Mouse (Mus musculus): ENCODE results near the gene Ank2. TPM values are rescaled to one million over a fixed set of nuclear protein-coding genes. Genes with fewer than 3 reads are reported as not detected.

The Ank2 gene
- total and polyA plus RNA-seq, 3 experiments = 96.1 to 290 (median 269) TPM

DNA sequence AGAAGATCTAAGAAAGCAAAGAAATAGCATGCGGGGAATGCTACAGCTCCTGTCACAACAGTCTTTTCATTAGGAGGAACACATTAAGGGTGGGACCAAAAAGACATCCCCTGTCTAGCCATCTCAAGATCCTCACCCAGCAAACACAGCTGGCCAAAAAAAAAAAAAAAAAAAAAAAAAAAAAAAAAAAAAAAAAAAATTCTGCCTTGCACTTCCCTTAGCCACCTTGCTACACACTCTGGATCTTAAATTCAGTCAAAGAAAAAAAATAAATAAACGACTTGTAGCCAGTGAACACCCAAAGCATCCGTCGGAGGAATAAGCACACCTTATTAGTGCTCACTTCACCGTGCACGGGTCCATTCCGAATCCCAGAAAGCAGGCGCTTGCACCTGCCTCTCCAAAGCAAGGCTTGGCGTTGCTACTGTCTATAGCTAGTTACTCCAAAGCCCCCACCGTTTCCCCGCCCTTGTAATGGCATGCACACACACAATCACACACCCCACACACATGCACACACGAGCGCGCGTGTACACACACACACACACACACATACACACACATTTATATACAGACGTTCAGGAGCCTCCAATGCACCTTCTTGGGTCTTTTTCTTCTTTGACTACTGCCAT, 273.9 kb downstream of the Ank2 start:
- Histone ChIP-seq H3K27ac (no peak overlapping the region), H3K79me2 (replicated peaks; ENCODE audit: control insufficient read depth, insufficient read depth, low read length) (no peaks in the 10 kb centered on the region), H3K27me3 (ENCODE audit: control insufficient read depth, insufficient read depth, low read length) (no peaks in the 10 kb centered on the region), H3K36me3 (ENCODE audit: control insufficient read depth, insufficient read depth, low read length) (no peaks in the 10 kb centered on the region), H3K4me1 (ENCODE audit: control insufficient read depth, insufficient read depth, low read length) (no peaks in the 10 kb centered on the region), H3K4me3 (no peak overlapping the region), H3K9ac (ENCODE audit: low read depth, low read length) (no peak overlapping the region)
- WGBS = 38% methylated on average over 16 of the region's 16 CpGs
- TF ChIP-seq EP300 (IDR thresholded peaks at IDR 0.05; ENCODE audit: insufficient read depth, low read depth, low read length) = no peak
- TF ChIP-seq POLR2A (IDR thresholded peaks at IDR 0.05; ENCODE audit: insufficient read depth, low read depth, low read length) = no peak
- no peak for TF ChIP-seq CTCF (IDR thresholded peaks at IDR 0.05)
- DNase-seq = no peak
- intact Hi-C loops (cut with DNase I) = no loop called here

DNA sequence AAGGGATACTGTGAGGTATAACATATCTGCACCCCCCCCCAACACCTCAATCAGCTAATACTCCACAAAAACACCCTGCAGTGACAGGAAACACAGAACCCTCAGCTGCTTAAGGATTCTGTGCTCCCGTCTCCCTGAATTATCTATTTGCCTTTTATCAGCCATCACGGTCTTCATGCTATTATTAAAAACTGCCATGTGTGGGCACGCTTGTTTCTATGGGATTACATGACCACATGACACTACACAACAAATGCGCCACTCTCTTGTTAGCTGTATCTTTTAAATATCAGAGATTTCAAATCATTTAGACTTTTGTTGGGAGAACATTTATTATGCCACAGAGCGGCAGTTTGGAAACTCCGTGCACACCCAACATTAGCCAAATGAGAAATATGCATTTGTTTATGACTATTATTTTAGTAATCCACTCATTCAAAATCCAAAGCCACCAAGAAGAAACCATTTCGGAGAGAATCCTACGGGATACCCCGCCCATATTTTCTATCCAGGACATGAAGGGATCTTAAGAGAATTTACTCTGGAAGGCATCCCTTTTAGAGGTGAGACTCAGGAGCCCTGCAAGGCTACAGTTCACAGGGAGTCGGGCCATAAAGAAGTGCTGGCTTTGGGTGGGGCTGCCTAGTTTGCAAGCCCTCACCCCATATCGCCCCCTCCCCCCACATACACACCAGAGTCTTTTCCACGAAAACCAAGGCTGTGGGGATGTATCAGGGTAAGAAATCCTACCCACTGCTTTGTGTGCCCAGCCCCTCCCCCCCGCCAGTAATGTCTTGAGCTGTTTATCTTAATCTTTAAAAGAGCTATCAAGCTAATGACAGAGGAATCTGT, 274.6 kb downstream of the Ank2 start:
- Histone ChIP-seq H3K4me1 (ENCODE audit: control insufficient read depth, insufficient read depth, low read length) (no peaks in the 10 kb centered on the region), H3K27me3 (ENCODE audit: control insufficient read depth, insufficient read depth, low read length) (no peaks in the 10 kb centered on the region), H3K9ac (ENCODE audit: low read depth, low read length) (no peak overlapping the region), H3K79me2 (replicated peaks; ENCODE audit: control insufficient read depth, insufficient read depth, low read length) (no peaks in the 10 kb centered on the region), H3K4me3 (no peak overlapping the region), H3K36me3 (ENCODE audit: control insufficient read depth, insufficient read depth, low read length) (no peaks in the 10 kb centered on the region), H3K27ac (no peak overlapping the region)
- no peak for TF ChIP-seq EP300 (IDR thresholded peaks at IDR 0.05; ENCODE audit: insufficient read depth, low read depth, low read length)
- TF ChIP-seq POLR2A (IDR thresholded peaks at IDR 0.05; ENCODE audit: insufficient read depth, low read depth, low read length) = no peak
- TF ChIP-seq CTCF (IDR thresholded peaks at IDR 0.05) = no peak
- intact Hi-C loops (cut with DNase I) = no loop called here
- 82% methylated on average over 13 of the region's 13 CpGs for WGBS
- DNase-seq = no peak

DNA sequence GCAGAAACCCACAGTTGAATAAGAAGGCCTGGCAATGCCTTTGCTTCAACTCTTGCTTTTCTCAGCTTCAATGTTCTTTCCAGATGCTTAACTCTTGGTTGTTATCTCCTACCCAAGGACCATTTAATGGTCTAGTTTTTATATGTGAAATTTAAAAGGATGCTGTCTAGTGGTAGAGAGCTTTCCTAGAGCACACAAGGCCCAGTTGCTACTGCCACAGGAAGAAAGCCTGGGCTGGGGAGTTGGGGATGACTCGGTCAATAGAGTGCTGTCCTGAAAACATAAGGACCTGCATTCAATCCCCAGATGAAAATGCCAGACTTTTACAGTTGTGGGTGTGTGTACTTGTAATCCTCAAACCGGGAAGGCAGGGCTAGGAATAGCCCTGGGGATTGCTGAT, 277.1 kb downstream of the Ank2 start:
- no peaks in the 10 kb centered on the region for H3K36me3 ChIP-seq (ENCODE audit: control insufficient read depth, insufficient read depth, low read length)
- H3K79me2 ChIP-seq (replicated peaks; ENCODE audit: control insufficient read depth, insufficient read depth, low read length) = no peaks in the 10 kb centered on the region
- no peak overlapping the region for H3K27ac ChIP-seq
- no peak overlapping the region for H3K4me3 ChIP-seq
- 69% methylated on average over 2 of the region's 2 CpGs for whole genome bisulfite sequencing
- no peak for TF ChIP-seq POLR2A (IDR thresholded peaks at IDR 0.05; ENCODE audit: insufficient read depth, low read depth, low read length)
- no peak for TF ChIP-seq CTCF (IDR thresholded peaks at IDR 0.05)
- TF ChIP-seq EP300 (IDR thresholded peaks at IDR 0.05; ENCODE audit: insufficient read depth, low read depth, low read length) = no peak
- no peaks in the 10 kb centered on the region for H3K27me3 ChIP-seq (ENCODE audit: control insufficient read depth, insufficient read depth, low read length)
- intact Hi-C loops (cut with DNase I) = no loop called here
- H3K9ac ChIP-seq (ENCODE audit: low read depth, low read length) = no peak overlapping the region
- H3K4me1 ChIP-seq (ENCODE audit: control insufficient read depth, insufficient read depth, low read length) = no peaks in the 10 kb centered on the region
- no peak for DNase-seq

DNA sequence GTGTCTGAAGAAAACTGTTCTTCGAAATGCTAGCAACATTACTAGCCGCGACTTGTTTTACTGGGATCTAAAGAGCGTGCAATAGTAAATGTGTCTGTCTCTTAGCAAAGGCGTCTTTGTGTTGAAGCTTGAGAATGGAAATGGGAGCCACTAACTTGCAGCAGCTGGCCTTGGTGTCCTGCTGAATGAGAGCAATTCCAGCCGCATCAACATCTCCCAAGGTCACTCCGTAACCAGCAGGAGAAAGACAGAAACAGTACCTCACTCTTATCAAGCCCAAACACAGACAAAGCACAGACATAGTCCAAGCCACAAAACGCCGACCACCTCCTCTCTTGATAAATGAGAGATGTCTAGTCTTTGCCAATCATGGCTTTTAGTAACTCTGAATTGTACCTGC, 278.3 kb downstream of the Ank2 start:
- H3K27ac ChIP-seq = no peak overlapping the region
- DNase-seq = no peak
- TF ChIP-seq CTCF (IDR thresholded peaks at IDR 0.05) (no peak), POLR2A (IDR thresholded peaks at IDR 0.05; ENCODE audit: insufficient read depth, low read depth, low read length) (no peak), EP300 (IDR thresholded peaks at IDR 0.05; ENCODE audit: insufficient read depth, low read depth, low read length) (no peak)
- 81% methylated on average over 9 of the region's 9 CpGs for WGBS
- intact Hi-C loops (cut with DNase I) = no loop called here
- H3K27me3 ChIP-seq (ENCODE audit: control insufficient read depth, insufficient read depth, low read length) = no peaks in the 10 kb centered on the region
- H3K79me2 ChIP-seq (replicated peaks; ENCODE audit: control insufficient read depth, insufficient read depth, low read length) = no peaks in the 10 kb centered on the region
- no peak overlapping the region for H3K9ac ChIP-seq (ENCODE audit: low read depth, low read length)
- no peaks in the 10 kb centered on the region for H3K36me3 ChIP-seq (ENCODE audit: control insufficient read depth, insufficient read depth, low read length)
- no peak overlapping the region for H3K4me3 ChIP-seq
- H3K4me1 ChIP-seq (ENCODE audit: control insufficient read depth, insufficient read depth, low read length) = no peaks in the 10 kb centered on the region

DNA sequence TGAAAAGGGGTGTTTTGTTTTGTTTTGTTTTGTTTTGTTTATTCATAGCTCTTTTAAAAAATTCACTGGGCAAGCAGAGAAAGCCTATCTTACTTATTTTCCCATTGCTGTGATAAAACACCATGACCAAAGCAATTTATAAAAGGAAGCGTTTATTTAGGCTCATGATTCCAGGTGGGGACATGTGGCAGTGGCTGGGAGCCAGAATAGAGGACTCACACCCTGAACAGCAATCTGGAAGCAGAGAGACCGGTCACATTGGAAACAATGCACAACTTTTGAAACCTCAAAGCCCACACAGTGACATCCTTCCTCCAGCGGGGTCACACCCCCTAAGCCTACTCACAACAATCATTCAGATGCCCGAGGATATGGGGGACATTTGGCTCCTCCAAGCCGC, 285.6 kb downstream of the Ank2 start:
- H3K4me3 ChIP-seq = no peak overlapping the region
- no peak overlapping the region for H3K9ac ChIP-seq (ENCODE audit: low read depth, low read length)
- 56% methylated on average over 5 of the region's 5 CpGs for WGBS
- no peaks in the 10 kb centered on the region for H3K4me1 ChIP-seq (ENCODE audit: control insufficient read depth, insufficient read depth, low read length)
- no peaks in the 10 kb centered on the region; the same call in 1 of the 2 replicates for H3K79me2 ChIP-seq (replicated peaks; ENCODE audit: control insufficient read depth, insufficient read depth, low read length)
- TF ChIP-seq POLR2A (IDR thresholded peaks at IDR 0.05; ENCODE audit: insufficient read depth, low read depth, low read length) = no peak
- no peak for TF ChIP-seq CTCF (IDR thresholded peaks at IDR 0.05)
- TF ChIP-seq EP300 (IDR thresholded peaks at IDR 0.05; ENCODE audit: insufficient read depth, low read depth, low read length) = no peak
- no peaks in the 10 kb centered on the region for H3K27me3 ChIP-seq (ENCODE audit: control insufficient read depth, insufficient read depth, low read length)
- no peak overlapping the region for H3K27ac ChIP-seq
- intact Hi-C loops (cut with DNase I) = no loop called here
- no peaks in the 10 kb centered on the region for H3K36me3 ChIP-seq (ENCODE audit: control insufficient read depth, insufficient read depth, low read length)
- no peak for DNase-seq

DNA sequence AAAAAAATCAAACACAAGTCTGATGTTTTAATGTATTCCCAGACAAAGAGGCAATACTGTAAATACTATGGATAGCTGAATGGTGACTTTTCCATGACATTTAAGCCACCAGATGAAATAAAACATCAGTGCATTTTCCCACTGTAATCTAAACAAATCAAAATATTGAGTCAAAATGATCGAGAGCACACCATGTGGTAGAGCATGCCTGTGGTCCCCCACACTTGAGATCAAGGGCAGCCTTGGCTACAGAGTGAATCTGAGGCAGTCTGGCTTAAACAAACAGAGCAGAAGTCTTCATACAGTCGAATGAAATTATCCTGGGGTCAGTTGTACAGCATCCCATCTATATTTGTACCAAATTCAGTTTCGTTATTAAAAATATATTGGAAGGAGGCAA, 288.0 kb downstream of the Ank2 start:
- Histone ChIP-seq H3K4me3 (no peak overlapping the region), H3K79me2 (replicated peaks; ENCODE audit: control insufficient read depth, insufficient read depth, low read length) (no peaks in the 10 kb centered on the region; the same call in 1 of the 2 replicates), H3K27me3 (ENCODE audit: control insufficient read depth, insufficient read depth, low read length) (no peaks in the 10 kb centered on the region), H3K27ac (no peak overlapping the region), H3K4me1 (ENCODE audit: control insufficient read depth, insufficient read depth, low read length) (no peaks in the 10 kb centered on the region), H3K9ac (ENCODE audit: low read depth, low read length) (no peak overlapping the region), H3K36me3 (ENCODE audit: control insufficient read depth, insufficient read depth, low read length) (no peaks in the 10 kb centered on the region)
- intact Hi-C loops (cut with DNase I) = no loop called here
- no peak for DNase-seq
- 76% methylated on average over 3 of the region's 3 CpGs for WGBS
- TF ChIP-seq POLR2A (IDR thresholded peaks at IDR 0.05; ENCODE audit: insufficient read depth, low read depth, low read length) = no peak

Data from heart, adult 2 months (tissue).